Mouse (Mus musculus): ENCODE measurements around the gene Prr29. TPM values are rescaled to one million over a fixed set of nuclear protein-coding genes. Genes with fewer than 3 reads are reported as not detected.
"Not testable (repeated sequence)": the region's sequence is repeated elsewhere in the genome, so short reads cannot be mapped to it uniquely, and the experiment has no call there.

Prr29 gene
- polyA plus RNA-seq, 1 experiment from 2014 or later, result 1.00 TPM

GRCm38 (mm10) chr11:106329682-106330081, 35.6 kb upstream of the Prr29 start:
- Histone ChIP-seq H3K4me2 (ENCODE audit: low read depth, low read length) (peak overlapping the region; percentile 28), H3K9me3 (replicated peaks; ENCODE audit: control insufficient read depth, low read length) (no peaks in the 10 kb centered on the region), H3K4me1 (ENCODE audit: control insufficient read depth, insufficient read depth, low read length) (peaks cover 25% of the 10 kb centered on the region), H3K4me3 (ENCODE audit: low read length) (no peak overlapping the region), H3K9ac (ENCODE audit: low read length) (no peak overlapping the region; the same call in 1 of the 2 replicates), H3K27me3 (ENCODE audit: control insufficient read depth, insufficient read depth, low read length) (no peaks in the 10 kb centered on the region), H3K27ac (ENCODE audit: low read length) (peak overlapping the region; percentile 87), H3K36me3 (ENCODE audit: control insufficient read depth, insufficient read depth) (no peaks in the 10 kb centered on the region)
- ATAC-seq (replicated peaks; ENCODE audit: extremely low read depth, insufficient read depth, low FRiP score), result no peak; the same call in 1 of the 2 replicates
- WGBS, result 40% methylated on average over 7 of the region's 7 CpGs

DNA sequence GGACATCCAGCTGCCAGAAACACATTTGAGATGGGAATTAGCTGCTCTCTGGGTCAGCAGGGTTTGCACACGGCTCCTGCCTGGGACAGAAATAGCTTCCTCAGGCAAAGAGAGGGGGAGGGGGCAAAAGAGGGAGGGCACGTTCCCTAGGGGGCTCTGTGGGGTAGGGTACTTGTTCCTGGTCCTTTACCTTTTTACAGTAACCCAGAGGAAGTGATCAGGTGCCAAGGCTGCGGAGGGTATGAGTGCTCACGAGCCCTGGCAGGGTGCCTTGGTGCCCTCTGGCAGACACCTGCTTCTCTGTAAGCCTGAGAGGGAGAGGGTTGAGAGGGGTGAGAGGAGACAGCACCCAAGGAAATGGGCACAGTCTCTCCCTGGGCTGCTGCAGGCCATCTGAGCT, 32.8 kb upstream of the Prr29 start:
- peaks cover 25% of the 10 kb centered on the region for H3K4me1 ChIP-seq (ENCODE audit: control insufficient read depth, insufficient read depth, low read length)
- peak overlapping the region; percentile 51 for H3K27ac ChIP-seq (ENCODE audit: low read length)
- H3K4me2 ChIP-seq (ENCODE audit: low read depth, low read length), result no peak overlapping the region
- H3K27me3 ChIP-seq (ENCODE audit: control insufficient read depth, insufficient read depth, low read length), result no peaks in the 10 kb centered on the region
- peak overlapping the region; percentile 22; the same call in 1 of the 2 replicates for H3K9ac ChIP-seq (ENCODE audit: low read length)
- ATAC-seq (replicated peaks; ENCODE audit: extremely low read depth, insufficient read depth, low FRiP score), result no peak
- no peaks in the 10 kb centered on the region for H3K36me3 ChIP-seq (ENCODE audit: control insufficient read depth, insufficient read depth)
- no peak overlapping the region for H3K4me3 ChIP-seq (ENCODE audit: low read length)
- WGBS, result 37% methylated on average over 4 of the region's 4 CpGs
- H3K9me3 ChIP-seq (replicated peaks; ENCODE audit: control insufficient read depth, low read length), result no peaks in the 10 kb centered on the region

DNA sequence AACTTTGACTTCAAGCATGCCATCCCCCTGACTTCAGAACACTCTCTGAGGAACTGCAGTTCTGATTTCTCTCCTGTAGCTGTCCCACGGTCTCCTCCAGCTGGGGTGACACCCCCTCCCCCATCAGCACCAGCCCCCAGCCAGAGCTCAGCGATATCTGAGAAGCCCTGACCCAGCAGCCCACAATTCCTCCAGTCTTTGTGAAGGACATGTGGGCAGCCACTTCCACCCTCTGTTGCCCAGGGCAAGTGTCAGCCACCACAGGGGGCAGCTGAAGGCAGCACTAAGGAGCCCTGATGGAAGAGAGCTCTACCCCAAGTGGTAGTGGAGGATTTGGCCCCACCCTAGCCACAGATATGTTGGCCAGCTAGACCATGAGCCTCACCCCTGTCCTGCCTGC, 31.2 kb upstream of the Prr29 start:
- 4% methylated on average over 2 of the region's 2 CpGs for WGBS
- no peaks in the 10 kb centered on the region for H3K27me3 ChIP-seq (ENCODE audit: control insufficient read depth, insufficient read depth, low read length)
- H3K9me3 ChIP-seq (replicated peaks; ENCODE audit: control insufficient read depth, low read length), result no peaks in the 10 kb centered on the region
- no peak overlapping the region for H3K4me3 ChIP-seq (ENCODE audit: low read length)
- no peak overlapping the region for H3K27ac ChIP-seq (ENCODE audit: low read length)
- H3K4me1 ChIP-seq (ENCODE audit: control insufficient read depth, insufficient read depth, low read length), result peaks cover 17% of the 10 kb centered on the region
- no peak for ATAC-seq (replicated peaks; ENCODE audit: extremely low read depth, insufficient read depth, low FRiP score)
- no peaks in the 10 kb centered on the region for H3K36me3 ChIP-seq (ENCODE audit: control insufficient read depth, insufficient read depth)
- H3K9ac ChIP-seq (ENCODE audit: low read length), result no peak overlapping the region
- no peak overlapping the region for H3K4me2 ChIP-seq (ENCODE audit: low read depth, low read length)

- Histone ChIP-seq H3K27me3 (ENCODE audit: control insufficient read depth, insufficient read depth, low read length) (no peaks in the 10 kb centered on the region), H3K4me1 (ENCODE audit: control insufficient read depth, insufficient read depth, low read length) (peaks cover 4% of the 10 kb centered on the region; the same call in 1 of the 2 replicates), H3K27ac (ENCODE audit: low read length) (no peak overlapping the region), H3K36me3 (ENCODE audit: control insufficient read depth, insufficient read depth) (no peaks in the 10 kb centered on the region), H3K9me3 (replicated peaks; ENCODE audit: control insufficient read depth, low read length) (no peaks in the 10 kb centered on the region), H3K4me3 (ENCODE audit: low read length) (no peak overlapping the region), H3K4me2 (ENCODE audit: low read depth, low read length) (no peak overlapping the region), H3K9ac (ENCODE audit: low read length) (no peak overlapping the region)
- WGBS, result 69% methylated on average over 5 of the region's 5 CpGs
- ATAC-seq (replicated peaks; ENCODE audit: extremely low read depth, insufficient read depth, low FRiP score), result no peak
These were observed 27.2 kb upstream of the Prr29 start for GRCm38 (mm10) chr11:106338029-106338428.

GRCm38 (mm10) chr11:106338870-106339269, 26.4 kb upstream of the Prr29 start:
- peaks cover 4% of the 10 kb centered on the region; the same call in 1 of the 2 replicates for H3K4me1 ChIP-seq (ENCODE audit: control insufficient read depth, insufficient read depth, low read length)
- H3K9ac ChIP-seq (ENCODE audit: low read length), result no peak overlapping the region
- no peaks in the 10 kb centered on the region for H3K27me3 ChIP-seq (ENCODE audit: control insufficient read depth, insufficient read depth, low read length)
- H3K4me3 ChIP-seq (ENCODE audit: low read length), result no peak overlapping the region
- 77% methylated on average over 7 of the region's 7 CpGs for WGBS
- no peak overlapping the region for H3K27ac ChIP-seq (ENCODE audit: low read length)
- no peaks in the 10 kb centered on the region for H3K36me3 ChIP-seq (ENCODE audit: control insufficient read depth, insufficient read depth)
- no peak for ATAC-seq (replicated peaks; ENCODE audit: extremely low read depth, insufficient read depth, low FRiP score)
- H3K4me2 ChIP-seq (ENCODE audit: low read depth, low read length), result no peak overlapping the region
- no peaks in the 10 kb centered on the region for H3K9me3 ChIP-seq (replicated peaks; ENCODE audit: control insufficient read depth, low read length)

DNA sequence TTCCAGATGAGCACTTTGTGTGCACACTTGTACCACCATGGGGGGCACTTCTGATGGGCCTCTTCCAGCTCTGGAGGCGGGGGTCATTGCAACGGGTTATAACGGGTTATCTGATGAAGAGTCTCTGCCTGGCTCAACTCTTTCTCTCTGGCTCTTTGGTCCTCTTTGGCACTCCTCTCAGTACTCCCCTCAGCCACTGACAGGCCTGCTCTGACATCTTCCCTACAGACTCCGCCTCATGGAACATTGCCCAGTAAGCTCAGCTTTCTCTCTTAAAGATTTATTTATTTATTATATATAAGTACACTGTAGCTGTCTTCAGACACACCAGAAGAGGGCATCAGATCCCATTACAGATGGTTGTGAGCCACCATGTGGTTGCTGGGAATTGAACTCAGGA, 25.9 kb upstream of the Prr29 start:
- not testable (repeated sequence) for H3K36me3 ChIP-seq (ENCODE audit: control insufficient read depth, insufficient read depth); H3K27ac ChIP-seq (ENCODE audit: low read length); H3K9ac ChIP-seq (ENCODE audit: low read length); H3K27me3 ChIP-seq (ENCODE audit: control insufficient read depth, insufficient read depth, low read length); H3K4me3 ChIP-seq (ENCODE audit: low read length); H3K9me3 ChIP-seq (replicated peaks; ENCODE audit: control insufficient read depth, low read length); H3K4me1 ChIP-seq (ENCODE audit: control insufficient read depth, insufficient read depth, low read length); ATAC-seq (replicated peaks; ENCODE audit: extremely low read depth, insufficient read depth, low FRiP score); H3K4me2 ChIP-seq (ENCODE audit: low read depth, low read length)
- 78% methylated on average over 4 of the region's 4 CpGs for WGBS

GRCm38 (mm10) chr11:106340990-106341520, 24.2 kb upstream of the Prr29 start:
- no peak for ATAC-seq (replicated peaks; ENCODE audit: extremely low read depth, insufficient read depth, low FRiP score)
- Histone ChIP-seq H3K36me3 (ENCODE audit: control insufficient read depth, insufficient read depth) (no peaks in the 10 kb centered on the region), H3K27ac (ENCODE audit: low read length) (no peak overlapping the region), H3K4me2 (ENCODE audit: low read depth, low read length) (no peak overlapping the region), H3K9me3 (replicated peaks; ENCODE audit: control insufficient read depth, low read length) (no peaks in the 10 kb centered on the region), H3K27me3 (ENCODE audit: control insufficient read depth, insufficient read depth, low read length) (no peaks in the 10 kb centered on the region), H3K4me1 (ENCODE audit: control insufficient read depth, insufficient read depth, low read length) (peaks cover 4% of the 10 kb centered on the region; the same call in 1 of the 2 replicates), H3K4me3 (ENCODE audit: low read length) (no peak overlapping the region), H3K9ac (ENCODE audit: low read length) (no peak overlapping the region)
- whole genome bisulfite sequencing, result 66% methylated on average over 9 of the region's 9 CpGs

GRCm38 (mm10) chr11:106344910-106345309, 20.4 kb upstream of the Prr29 start:
- H3K36me3 ChIP-seq (ENCODE audit: control insufficient read depth, insufficient read depth), result no peaks in the 10 kb centered on the region
- peaks cover 4% of the 10 kb centered on the region; the same call in 1 of the 2 replicates for H3K4me1 ChIP-seq (ENCODE audit: control insufficient read depth, insufficient read depth, low read length)
- H3K4me3 ChIP-seq (ENCODE audit: low read length), result no peak overlapping the region
- no peak overlapping the region for H3K4me2 ChIP-seq (ENCODE audit: low read depth, low read length)
- WGBS, result 41% methylated on average over 6 of the region's 6 CpGs
- no peaks in the 10 kb centered on the region for H3K27me3 ChIP-seq (ENCODE audit: control insufficient read depth, insufficient read depth, low read length)
- H3K9ac ChIP-seq (ENCODE audit: low read length), result no peak overlapping the region
- H3K27ac ChIP-seq (ENCODE audit: low read length), result no peak overlapping the region
- H3K9me3 ChIP-seq (replicated peaks; ENCODE audit: control insufficient read depth, low read length), result no peaks in the 10 kb centered on the region
- ATAC-seq (replicated peaks; ENCODE audit: extremely low read depth, insufficient read depth, low FRiP score), result no peak

- Histone ChIP-seq H3K27ac (ENCODE audit: low read length) (no peak overlapping the region), H3K4me2 (ENCODE audit: low read depth, low read length) (no peak overlapping the region), H3K4me1 (ENCODE audit: control insufficient read depth, insufficient read depth, low read length) (no peaks in the 10 kb centered on the region), H3K27me3 (ENCODE audit: control insufficient read depth, insufficient read depth, low read length) (no peaks in the 10 kb centered on the region), H3K4me3 (ENCODE audit: low read length) (no peak overlapping the region), H3K9me3 (replicated peaks; ENCODE audit: control insufficient read depth, low read length) (no peaks in the 10 kb centered on the region), H3K9ac (ENCODE audit: low read length) (no peak overlapping the region), H3K36me3 (ENCODE audit: control insufficient read depth, insufficient read depth) (no peaks in the 10 kb centered on the region)
- WGBS, result 67% methylated on average over 6 of the region's 6 CpGs
- no peak for ATAC-seq (replicated peaks; ENCODE audit: extremely low read depth, insufficient read depth, low FRiP score)
These were observed 15.5 kb upstream of the Prr29 start for GRCm38 (mm10) chr11:106349772-106350171.
